Mouse (Mus musculus) limb, embryonic 11.5 days (tissue): ENCODE results near the gene Gm3336. TPM values are rescaled to one million over a fixed set of nuclear protein-coding genes. Genes with fewer than 3 reads are reported as not detected.

Experiments
- ATAC-seq: fragments of 200-750 bp; cut with Nextera tagmentation; 2 replicates; pipeline ENCODE4 v1.8.0; 2017; ENCODE audit warnings: low read depth; ENCODE audit not compliant: insufficient number of reproducible peaks, low FRiP score, low TSS enrichment
- DNase-seq: peaks from one replicate; pipeline ENCODE4 v3.0.0-alpha.2; 2015; ENCODE audit warnings: low spot score
- H3K27ac ChIP-seq: fragments of 300-500 bp; sonication (generic); replicated peaks from 2 replicates; pipeline ENCODE4 v1.5.1; 2014; ENCODE audit warnings: low read depth, mild to moderate bottlenecking, low read length
- H3K27me3 ChIP-seq: fragments of 300-500 bp; sonication (generic); 2 replicates; pipeline ENCODE4 v1.6.1; 2014; ENCODE audit warnings: mild to moderate bottlenecking, low read length, mixed read lengths; ENCODE audit not compliant: control insufficient read depth, insufficient read depth
- H3K36me3 ChIP-seq: fragments of 300-500 bp; sonication (generic); 2 replicates; pipeline ENCODE4 v1.6.1; 2014; ENCODE audit warnings: mild to moderate bottlenecking, low read length, moderate library complexity, mixed read lengths; ENCODE audit not compliant: control insufficient read depth, insufficient read depth
- H3K4me1 ChIP-seq: fragments of 300-500 bp; sonication (generic); 2 replicates; pipeline ENCODE4 v1.6.1; 2014; ENCODE audit warnings: low read length, mixed read lengths; ENCODE audit not compliant: control insufficient read depth, insufficient read depth
- H3K4me2 ChIP-seq: fragments of 300-500 bp; sonication (generic); 2 replicates; pipeline ENCODE4 v1.6.1; 2014; ENCODE audit warnings: low read depth, mild to moderate bottlenecking, moderate library complexity; ENCODE audit not compliant: severe bottlenecking
- H3K4me3 ChIP-seq: fragments of 300-500 bp; sonication (generic); 2 replicates; pipeline ENCODE4 v1.5.1; 2014; ENCODE audit warnings: low read depth, low read length
- H3K9ac ChIP-seq: fragments of 300-500 bp; sonication (generic); 2 replicates; pipeline ENCODE4 v1.6.1; 2014; ENCODE audit warnings: mild to moderate bottlenecking, low read length
- H3K9me3 ChIP-seq: fragments of 300-500 bp; sonication (generic); 2 replicates; pipeline ENCODE4 v1.6.1; 2016; ENCODE audit warnings: low read length; ENCODE audit not compliant: control insufficient read depth
- WGBS: fragments of 180-500 bp; shearing (Covaris S2); extraction: QIAGEN DNeasy Blood & Tissue Kit; methylation state at CpG from one replicate; pipeline ENCODE4 v1.1.7; 2014; 5-methylcytosine and 5-hydroxymethylcytosine counted together
- polyA plus RNA-seq: library from polyadenylated mRNA; unstranded; fragments of >200 nt; fragmentation: Nextera tagmentation; extraction: Ambion mirVana; gene quantifications from 2 replicates; pipeline ENCODE4 v1.2.1, GENCODE M21; 2014

Gene Gm3336
- polyA plus RNA-seq, 1 experiment from 2014 or later, result not detected

DNA sequence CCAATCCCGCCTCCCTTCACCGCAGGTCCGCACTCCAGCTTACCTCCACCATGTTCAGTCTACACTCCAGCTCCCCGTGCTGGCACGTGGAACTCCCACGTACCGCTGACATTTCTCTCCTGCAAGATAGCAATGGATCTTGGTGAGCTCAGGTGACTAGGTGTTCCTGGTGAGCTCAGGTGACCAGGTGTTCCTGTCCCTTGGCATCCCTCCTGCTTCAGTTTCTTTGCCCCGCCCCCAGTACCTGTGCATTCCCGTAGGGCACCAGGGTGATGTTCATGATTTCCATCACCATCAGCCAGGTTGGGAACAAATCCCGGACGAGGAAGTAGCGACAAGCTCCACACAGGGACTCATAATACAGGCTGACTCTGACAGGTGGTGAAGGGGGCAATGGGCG is 46.3 kb downstream of the Gm3336 start:
- H3K36me3 ChIP-seq, result peaks cover 10% of the 10 kb centered on the region
- no peak overlapping the region for H3K27ac ChIP-seq
- H3K9ac ChIP-seq, result no peak overlapping the region
- H3K27me3 ChIP-seq, result no peaks in the 10 kb centered on the region
- no peaks in the 10 kb centered on the region for H3K9me3 ChIP-seq
- DNase-seq, result no peak
- H3K4me2 ChIP-seq, result no peak overlapping the region
- H3K4me1 ChIP-seq, result peaks cover 20% of the 10 kb centered on the region
- no peak overlapping the region for H3K4me3 ChIP-seq
- no peak for ATAC-seq
- 90% methylated on average over 13 of the region's 13 CpGs for WGBS

- peak overlapping the region; percentile 34; the same call in 1 of the 2 replicates for H3K4me3 ChIP-seq
- H3K4me2 ChIP-seq, result peak overlapping the region; percentile 88; the same call in 1 of the 2 replicates
- no peaks in the 10 kb centered on the region for H3K9me3 ChIP-seq
- no peak for ATAC-seq
- WGBS, result 84% methylated on average over 9 of the region's 9 CpGs
- no peaks in the 10 kb centered on the region for H3K27me3 ChIP-seq
- no peak for DNase-seq
- H3K27ac ChIP-seq, result no peak overlapping the region
- H3K9ac ChIP-seq, result no peak overlapping the region
- peaks cover 18% of the 10 kb centered on the region for H3K4me1 ChIP-seq
- peaks cover 10% of the 10 kb centered on the region for H3K36me3 ChIP-seq
Observed at GRCm38 (mm10) chr8:70765329-70765728, 47.0 kb downstream of the Gm3336 start.

DNA sequence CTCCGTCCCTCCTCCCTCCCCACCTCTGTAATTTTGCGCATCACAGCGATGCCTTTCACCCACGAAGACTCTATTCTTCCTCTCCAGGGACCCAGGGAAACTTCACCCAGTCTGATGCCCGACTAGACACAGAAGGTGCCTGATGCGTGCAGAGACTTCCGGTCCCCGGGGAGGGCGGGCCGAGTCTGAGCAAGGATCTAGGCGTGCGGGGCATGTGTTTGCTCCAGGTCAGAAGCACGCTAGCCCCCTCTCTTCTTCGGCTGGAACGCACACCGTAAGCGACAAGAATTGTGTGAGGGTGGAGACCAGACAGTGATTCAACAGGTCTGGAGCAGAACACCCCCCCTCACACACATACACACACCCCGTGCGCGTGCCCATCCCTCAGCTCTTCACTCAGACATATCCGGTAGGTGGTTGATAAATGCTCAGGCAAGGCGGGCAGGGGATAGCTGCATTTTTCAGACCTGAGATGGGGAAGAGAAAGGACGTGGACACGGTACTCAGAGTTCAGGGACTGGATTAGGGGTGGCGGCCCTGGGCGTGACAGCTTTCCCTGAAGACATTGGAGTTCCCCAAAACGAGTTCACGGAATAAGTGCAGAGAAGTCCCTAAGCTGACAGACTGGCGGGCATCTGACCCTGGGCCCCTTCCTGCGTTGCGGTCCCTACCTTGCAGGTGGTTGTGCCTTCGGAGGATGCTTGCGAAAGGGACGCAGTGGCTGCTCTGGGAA is 47.7 kb downstream of the Gm3336 start:
- 2% methylated on average over 34 of the region's 34 CpGs for WGBS
- H3K36me3 ChIP-seq, result peaks cover 16% of the 10 kb centered on the region
- DNase-seq (peak; percentile 58), ATAC-seq (no peak)
- H3K27me3 ChIP-seq, result no peaks in the 10 kb centered on the region
- H3K4me1 ChIP-seq, result peaks cover 18% of the 10 kb centered on the region
- H3K27ac ChIP-seq, result no peak overlapping the region
- H3K9ac ChIP-seq, result peak overlapping the region; percentile 59
- H3K9me3 ChIP-seq, result no peaks in the 10 kb centered on the region
- peak overlapping the region; percentile 34 for H3K4me3 ChIP-seq
- H3K4me2 ChIP-seq, result peak overlapping the region; percentile 88

GRCm38 (mm10) chr8:70766571-70767440 is 48.5 kb downstream of the Gm3336 start:
- peak overlapping the region; percentile 59 for H3K9ac ChIP-seq
- 8% methylated on average over 21 of the region's 21 CpGs for WGBS
- peaks cover 18% of the 10 kb centered on the region for H3K4me1 ChIP-seq
- DNase-seq (peak; percentile 80), ATAC-seq (peak; percentile 62)
- H3K36me3 ChIP-seq, result peaks cover 19% of the 10 kb centered on the region
- H3K27ac ChIP-seq, result 0 out of 2 replicates have a peak overlapping the region, but pooled peaks have one; percentile 36
- peak overlapping the region; percentile 34 for H3K4me3 ChIP-seq
- no peaks in the 10 kb centered on the region for H3K9me3 ChIP-seq
- peak overlapping the region; percentile 88 for H3K4me2 ChIP-seq
- H3K27me3 ChIP-seq, result no peaks in the 10 kb centered on the region

GRCm38 (mm10) chr8:70767503-70767902 is 49.2 kb downstream of the Gm3336 start:
- DNase-seq (no peak), ATAC-seq (no peak)
- no peaks in the 10 kb centered on the region for H3K9me3 ChIP-seq
- H3K4me2 ChIP-seq, result no peak overlapping the region
- peaks cover 24% of the 10 kb centered on the region for H3K36me3 ChIP-seq
- H3K27me3 ChIP-seq, result no peaks in the 10 kb centered on the region
- 81% methylated on average over 6 of the region's 6 CpGs for whole genome bisulfite sequencing
- H3K4me3 ChIP-seq, result no peak overlapping the region
- H3K27ac ChIP-seq, result no peak overlapping the region
- H3K9ac ChIP-seq, result no peak overlapping the region
- H3K4me1 ChIP-seq, result peaks cover 18% of the 10 kb centered on the region

DNA sequence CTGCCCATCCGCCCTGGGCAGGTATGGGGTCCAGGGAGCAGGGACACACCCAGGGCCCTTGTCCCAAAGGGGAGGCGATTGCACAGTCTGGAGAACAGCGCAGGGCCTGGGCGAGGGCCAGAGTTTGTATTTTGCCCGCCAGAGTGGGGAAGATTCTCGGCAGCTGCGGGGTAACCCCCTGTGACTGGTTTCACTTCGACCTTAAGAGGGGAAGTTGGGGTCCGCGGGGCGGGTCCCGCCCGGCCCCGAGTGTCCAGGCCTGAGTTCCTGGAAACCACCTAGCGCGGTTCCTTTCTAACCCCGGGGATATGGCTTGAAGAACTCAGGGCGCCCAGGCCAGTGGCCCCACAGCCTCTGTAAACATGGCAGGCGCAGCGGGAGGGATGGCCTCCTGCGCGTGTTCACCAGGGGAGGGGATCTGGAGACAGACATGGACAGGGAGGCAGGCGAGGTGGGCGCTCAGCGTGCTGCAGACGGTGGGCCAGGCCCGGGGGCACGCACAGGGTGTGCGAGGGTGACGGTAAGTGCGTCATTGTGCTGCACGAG is 50.0 kb downstream of the Gm3336 start:
- H3K4me3 ChIP-seq, result no peak overlapping the region
- H3K4me1 ChIP-seq, result peaks cover 18% of the 10 kb centered on the region
- DNase-seq (no peak), ATAC-seq (no peak)
- 94% methylated on average over 32 of the region's 32 CpGs for WGBS
- H3K27me3 ChIP-seq, result no peaks in the 10 kb centered on the region
- H3K36me3 ChIP-seq, result peaks cover 24% of the 10 kb centered on the region
- no peak overlapping the region for H3K9ac ChIP-seq
- H3K9me3 ChIP-seq, result no peaks in the 10 kb centered on the region
- no peak overlapping the region for H3K4me2 ChIP-seq
- H3K27ac ChIP-seq, result no peak overlapping the region

GRCm38 (mm10) chr8:70768956-70769355 is 50.6 kb downstream of the Gm3336 start:
- H3K9me3 ChIP-seq, result no peaks in the 10 kb centered on the region
- H3K36me3 ChIP-seq, result peaks cover 24% of the 10 kb centered on the region
- ATAC-seq (no peak), DNase-seq (no peak)
- peaks cover 18% of the 10 kb centered on the region for H3K4me1 ChIP-seq
- H3K9ac ChIP-seq, result no peak overlapping the region
- H3K4me3 ChIP-seq, result no peak overlapping the region
- no peaks in the 10 kb centered on the region for H3K27me3 ChIP-seq
- H3K27ac ChIP-seq, result no peak overlapping the region
- 89% methylated on average over 16 of the region's 16 CpGs for WGBS
- H3K4me2 ChIP-seq, result no peak overlapping the region

DNA sequence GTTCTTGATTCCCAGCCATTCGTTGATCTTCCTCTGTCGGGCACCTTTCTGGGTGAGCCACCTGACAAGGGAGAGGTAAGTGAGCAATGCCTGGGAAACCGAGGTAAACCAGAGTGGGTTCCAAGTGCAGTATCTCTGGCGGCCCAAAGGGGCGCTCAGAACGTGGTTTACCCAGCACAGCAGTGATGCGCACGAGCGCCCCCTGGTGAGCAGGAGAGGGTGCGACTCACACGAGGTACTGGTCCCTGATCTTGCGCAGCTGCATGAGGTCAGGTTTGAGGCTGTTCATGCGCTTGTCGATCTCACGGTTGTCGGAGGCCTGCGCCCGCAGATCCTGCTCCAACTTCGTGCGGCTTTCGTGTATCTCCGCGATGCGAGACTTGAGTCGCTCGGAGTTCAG is 51.0 kb downstream of the Gm3336 start:
- peaks cover 24% of the 10 kb centered on the region for H3K36me3 ChIP-seq
- H3K4me2 ChIP-seq, result no peak overlapping the region
- H3K4me1 ChIP-seq, result peaks cover 18% of the 10 kb centered on the region
- H3K27me3 ChIP-seq, result no peaks in the 10 kb centered on the region
- no peak overlapping the region for H3K9ac ChIP-seq
- ATAC-seq, result peak; percentile 34; the same call in 1 of the 2 replicates
- DNase-seq, result peak; percentile 99
- H3K4me3 ChIP-seq, result no peak overlapping the region
- WGBS, result 6% methylated on average over 26 of the region's 26 CpGs
- no peak overlapping the region for H3K27ac ChIP-seq
- H3K9me3 ChIP-seq, result no peaks in the 10 kb centered on the region
